Mouse (Mus musculus) bone marrow macrophage, adult 2 months (primary cell): ENCODE measurements around the gene Pax4. TPM values are rescaled to one million over a fixed set of nuclear protein-coding genes. Genes with fewer than 3 reads are reported as not detected.

Experiments
- H3K27ac ChIP-seq: 2 replicates; pipeline ENCODE4 v1.5.1; 2012; ENCODE audit warnings: low read depth, low read length; ENCODE audit not compliant: insufficient read depth
- H3K4me1 ChIP-seq: 2 replicates; pipeline ENCODE4 v1.6.1; 2012; ENCODE audit warnings: low read length; ENCODE audit not compliant: control insufficient read depth, insufficient read depth
- H3K4me3 ChIP-seq: 2 replicates; pipeline ENCODE4 v1.5.1; 2012; ENCODE audit warnings: mild to moderate bottlenecking, low read length, moderate library complexity; ENCODE audit not compliant: insufficient read depth
- CTCF ChIP-seq: IDR thresholded peaks from 2 replicates; pipeline ENCODE4 v1.5.1; 2012; ENCODE audit warnings: low read depth, mild to moderate bottlenecking, low read length, moderate library complexity
- POLR2A ChIP-seq: IDR thresholded peaks from 2 replicates; pipeline ENCODE4 v1.6.1; 2012; ENCODE audit warnings: mild to moderate bottlenecking, low read depth, low read length, borderline replicate concordance
- polyA plus RNA-seq: library from polyadenylated mRNA; stranded (reverse); fragments of >200 nt; gene quantifications from 2 replicates; pipeline ENCODE4 v1.2.4, GENCODE M21; 2012; ENCODE audit not compliant: missing spikeins, insufficient read depth, insufficient read length

Gene Pax4
- polyA plus RNA-seq, 1 experiment: not detected

GRCm38 (mm10) chr6:28450977-28451376 lies 1.8 kb upstream of the Pax4 start:
- no peak overlapping the region for H3K27ac ChIP-seq
- TF ChIP-seq POLR2A (no peak), CTCF (no peak)
- no peak overlapping the region for H3K4me3 ChIP-seq
- no peaks in the 10 kb centered on the region for H3K4me1 ChIP-seq

- Histone ChIP-seq H3K27ac (no peak overlapping the region), H3K4me3 (no peak overlapping the region)
- TF ChIP-seq POLR2A (no peak), CTCF (no peak)
Observed at GRCm38 (mm10) chr6:28450481-28450880, 1.3 kb upstream of the Pax4 start.

GRCm38 (mm10) chr6:28447937-28448336 lies 1.2 kb downstream of the Pax4 start:
- H3K4me3 ChIP-seq: no peak overlapping the region
- TF ChIP-seq CTCF (no peak), POLR2A (no peak)
- no peaks in the 10 kb centered on the region for H3K4me1 ChIP-seq
- H3K27ac ChIP-seq: no peak overlapping the region

More at GRCm38 (mm10) chr6:28450481-28450880, 1.3 kb upstream of the Pax4 start:
- H3K4me1 ChIP-seq: no peaks in the 10 kb centered on the region

GRCm38 (mm10) chr6:28431538-28431855 lies 17.7 kb downstream of the Pax4 start:
- H3K4me1 ChIP-seq: no peaks in the 10 kb centered on the region; the same call in 1 of the 2 replicates
- no peak overlapping the region for H3K27ac ChIP-seq
- TF ChIP-seq POLR2A (no peak), CTCF (no peak)
- no peak overlapping the region for H3K4me3 ChIP-seq

GRCm38 (mm10) chr6:28430795-28431537 lies 18.2 kb downstream of the Pax4 start:
- no peaks in the 10 kb centered on the region; the same call in 1 of the 2 replicates for H3K4me1 ChIP-seq
- TF ChIP-seq POLR2A (no peak), CTCF (no peak)
- no peak overlapping the region for H3K27ac ChIP-seq
- no peak overlapping the region for H3K4me3 ChIP-seq

GRCm38 (mm10) chr6:28429870-28430269 lies 19.3 kb downstream of the Pax4 start:
- TF ChIP-seq CTCF: no peak
- TF ChIP-seq POLR2A: no peak
- no peak overlapping the region for H3K27ac ChIP-seq
- H3K4me3 ChIP-seq: no peak overlapping the region
- H3K4me1 ChIP-seq: no peaks in the 10 kb centered on the region; the same call in 1 of the 2 replicates

GRCm38 (mm10) chr6:28428290-28428689 lies 20.9 kb downstream of the Pax4 start, which contains the start of gene Gcc1:
Gene Gcc1 (minus strand): TSS chr6:28428390.
- H3K4me3 ChIP-seq: no peak within 1 kb of the TSS
- H3K27ac ChIP-seq: no peak within 1 kb of the TSS
- TF ChIP-seq POLR2A (no peak), CTCF (no peak)
- peaks cover 5% of the 10 kb centered on the region; the same call in 1 of the 2 replicates for H3K4me1 ChIP-seq

- Histone ChIP-seq H3K4me1 (peaks cover 13% of the 10 kb centered on the region), H3K4me3 (no peak within 1 kb of the TSS), H3K27ac (no peak within 1 kb of the TSS)
- TF ChIP-seq CTCF (no peak), POLR2A (no peak)
Observed at GRCm38 (mm10) chr6:28427096-28427839, 21.9 kb downstream of the Pax4 start, which contains the start of gene Fscn3. Gene Fscn3 (plus strand): TSS chr6:28427789.

- Histone ChIP-seq H3K4me1 (peaks cover 23% of the 10 kb centered on the region), H3K4me3 (no peak overlapping the region), H3K27ac (no peak overlapping the region)
- TF ChIP-seq CTCF (no peak), POLR2A (no peak)
Observed at GRCm38 (mm10) chr6:28425019-28425418, 24.1 kb downstream of the Pax4 start.
